Mouse (Mus musculus) stomach, postnatal 0 days (tissue): ENCODE data around the gene Slc24a4.

Source experiments
- CTCF ChIP-seq: IDR thresholded peaks from 2 replicates; pipeline ENCODE4 v1.5.1; 2016; ENCODE audit warnings: antibody characterized with exemption, low read depth, mild to moderate bottlenecking, moderate library complexity
- EP300 ChIP-seq: optimal IDR thresholded peaks from 2 replicates; pipeline ENCODE3; 2016; ENCODE audit warnings: antibody characterized with exemption

- no peak for TF ChIP-seq CTCF
- TF ChIP-seq EP300 = no peak
These were observed 181.7 kb downstream of the Slc24a4 start for GRCm38 (mm10) chr12:102310261-102310660.
